Mouse (Mus musculus) cerebellum, adult 9-10 months (tissue): ENCODE measurements around the gene Ndufs1.
"Not testable (repeated sequence)": the region's sequence is repeated elsewhere in the genome, so short reads cannot be mapped to it uniquely, and the experiment has no call there.

Experiments used
- DNase-seq: peaks from one replicate; pipeline ENCODE4 v3.0.0; 2022

Ndufs1 gene

DNA sequence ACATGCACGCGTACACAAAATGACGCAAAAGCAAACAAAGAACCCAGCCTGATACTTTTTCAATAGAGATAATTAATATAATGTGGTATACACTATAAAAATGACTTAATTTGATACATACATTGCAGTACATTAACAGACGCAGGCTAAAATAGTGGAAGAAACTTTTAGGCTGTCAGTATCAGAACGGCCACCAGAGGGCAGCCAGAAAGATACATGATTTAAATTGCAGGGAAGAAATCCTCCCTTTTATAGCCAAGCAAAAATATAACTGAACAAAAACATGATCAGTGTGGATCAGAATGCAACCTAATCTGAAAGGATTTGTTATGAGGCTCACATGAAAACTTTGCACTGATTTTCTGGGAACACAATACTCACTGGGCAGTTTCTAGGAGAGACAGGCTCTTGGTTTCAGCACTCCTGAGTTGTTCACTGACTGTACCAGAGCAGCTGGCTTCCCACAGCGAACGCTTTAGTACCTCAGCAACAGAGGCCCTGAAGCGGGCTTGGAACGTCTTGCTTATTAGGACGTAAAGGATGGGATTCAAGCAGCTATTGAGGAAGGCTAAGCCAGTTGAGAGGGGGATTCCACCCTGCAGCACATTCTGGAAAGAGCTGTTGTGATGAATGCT, 6.1 kb upstream of the Ndufs1 start:
- DNase-seq = peak; percentile 67

DNA sequence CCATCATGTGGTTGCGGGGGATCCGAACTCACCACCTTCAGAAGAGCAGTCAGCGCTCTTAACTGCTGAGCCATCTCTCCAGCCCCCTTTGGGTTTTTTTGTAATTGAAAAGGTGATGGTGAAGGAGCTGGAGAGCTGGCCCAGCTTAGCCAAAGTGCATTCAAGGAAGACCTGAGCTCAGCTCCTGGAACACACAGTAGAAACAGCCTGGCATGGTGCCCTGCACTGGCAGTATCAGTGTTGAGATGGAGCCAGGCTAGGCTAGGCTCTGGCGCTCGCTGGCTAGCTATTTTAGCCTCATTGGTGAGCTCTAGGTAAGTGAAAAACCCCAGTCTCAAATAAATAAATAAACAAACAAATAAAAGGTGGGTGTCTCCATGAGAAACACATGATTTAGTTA, 5.6 kb upstream of the Ndufs1 start:
- peak; percentile 80 for DNase-seq

DNA sequence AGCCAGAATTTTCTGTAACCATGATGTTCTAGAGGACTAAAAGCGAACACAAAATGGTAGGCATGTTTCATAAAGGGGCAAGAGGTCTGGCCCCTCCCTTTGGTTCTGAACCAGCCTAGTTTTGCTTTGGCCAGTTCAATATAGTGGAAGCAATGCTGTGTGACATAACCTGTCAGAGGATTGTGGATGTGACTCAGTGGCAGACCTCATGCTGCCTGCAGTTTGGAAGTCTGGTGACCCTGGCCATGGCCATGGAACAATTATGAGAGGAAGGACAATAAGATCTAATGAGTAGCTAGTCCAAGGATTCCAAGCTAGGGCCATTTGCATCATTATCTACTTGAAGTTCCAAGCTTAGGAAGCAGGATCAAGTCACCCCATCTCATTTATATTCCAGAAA, 4.8 kb upstream of the Ndufs1 start:
- no peak for DNase-seq

DNA sequence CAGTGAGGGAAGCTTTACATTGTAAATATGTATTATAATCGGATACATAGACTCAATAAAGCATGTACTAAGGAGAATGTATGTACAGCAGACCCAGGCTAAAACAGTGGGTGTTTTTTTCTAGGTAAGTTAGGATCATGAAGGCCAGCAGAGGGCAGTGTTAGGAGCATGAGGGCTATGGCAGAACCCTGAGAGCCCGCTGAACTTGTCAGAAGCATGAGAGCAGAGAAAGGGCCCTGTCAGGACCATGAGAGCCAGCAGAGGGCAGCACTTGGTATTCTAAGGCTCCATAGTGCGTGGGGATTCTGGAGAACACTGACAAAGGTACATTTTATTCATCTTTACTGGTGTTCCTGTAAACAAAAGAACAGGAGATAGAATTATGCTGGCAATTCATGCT, 4.4 kb upstream of the Ndufs1 start:
- DNase-seq = peak; percentile 93

DNA sequence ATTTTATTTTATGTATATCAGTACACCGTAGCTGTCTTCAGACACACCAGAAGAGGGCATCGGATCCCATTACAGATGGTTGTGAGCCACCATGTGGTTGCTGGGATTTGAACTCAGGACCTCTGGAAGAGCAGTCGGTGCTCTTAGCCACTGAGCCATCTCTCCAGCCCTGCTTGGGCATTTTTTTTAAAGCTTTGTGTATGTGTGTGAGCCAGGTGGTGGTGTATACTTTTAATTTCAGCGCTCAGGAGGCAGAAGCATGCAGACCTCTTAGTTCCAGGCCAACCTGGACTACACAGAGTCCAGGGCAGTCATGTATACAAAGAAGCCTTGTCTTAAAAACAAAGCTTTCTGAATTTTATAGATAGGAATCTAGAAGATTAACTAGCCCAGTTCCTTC, 3.9 kb upstream of the Ndufs1 start:
- DNase-seq = peak; percentile 17

DNA sequence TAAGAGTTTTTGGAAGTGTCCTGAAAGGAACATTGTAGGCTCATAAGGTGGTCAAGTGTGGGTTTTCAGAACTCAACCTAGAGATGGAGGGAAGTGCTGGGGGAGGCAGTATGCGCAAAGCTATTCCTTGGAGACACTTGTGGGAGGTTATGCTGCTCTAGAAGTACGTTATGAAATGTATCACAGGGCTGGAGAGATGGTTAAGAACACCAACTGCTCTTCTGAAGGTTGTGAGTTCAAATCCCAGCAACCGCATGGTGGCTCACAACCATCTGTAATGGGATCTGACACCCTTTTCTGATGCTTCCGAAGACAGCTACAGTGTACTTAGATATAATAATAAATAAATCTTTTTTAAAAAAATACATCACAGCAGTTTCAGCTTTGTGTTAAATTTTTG, 3.5 kb upstream of the Ndufs1 start:
- no peak for DNase-seq

DNA sequence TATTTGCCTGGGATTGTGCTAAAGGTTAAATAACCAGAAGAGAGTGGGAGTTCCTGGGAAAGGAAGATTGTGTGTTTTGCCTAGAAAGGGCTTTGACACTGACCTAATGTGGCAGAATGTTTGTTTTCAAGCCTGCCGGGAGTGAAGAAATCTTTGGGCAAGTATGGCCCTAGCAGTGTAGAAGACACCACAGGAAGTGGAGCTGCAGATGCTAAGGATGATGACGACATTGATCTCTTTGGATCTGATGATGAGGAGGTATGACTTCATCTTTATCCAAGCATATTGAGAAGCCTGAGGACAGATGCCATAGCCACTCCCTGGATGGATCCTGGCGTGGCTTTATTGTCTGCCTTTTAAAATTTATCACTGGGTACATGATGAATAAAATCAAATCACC, 1.7 kb upstream of the Ndufs1 start:
- DNase-seq = peak; percentile 29

DNA sequence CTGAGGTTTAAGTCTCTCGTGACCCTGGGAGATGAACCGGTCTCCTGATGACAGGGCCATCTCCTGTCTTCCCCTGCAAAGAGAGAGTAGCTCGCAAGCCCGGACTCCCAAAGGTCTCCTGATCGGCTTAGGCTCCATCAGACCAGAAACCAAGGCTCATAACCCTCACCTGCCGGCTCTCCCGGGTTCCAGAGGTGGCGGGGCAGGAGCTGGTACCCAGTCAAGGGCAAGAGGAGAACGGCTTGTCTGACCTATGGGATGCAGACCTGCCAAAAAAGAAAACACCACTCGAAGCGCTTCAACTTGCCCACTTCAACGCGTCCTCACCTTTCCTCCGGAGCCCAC, 402 bp downstream of the Ndufs1 start:
- no peak for DNase-seq

DNA sequence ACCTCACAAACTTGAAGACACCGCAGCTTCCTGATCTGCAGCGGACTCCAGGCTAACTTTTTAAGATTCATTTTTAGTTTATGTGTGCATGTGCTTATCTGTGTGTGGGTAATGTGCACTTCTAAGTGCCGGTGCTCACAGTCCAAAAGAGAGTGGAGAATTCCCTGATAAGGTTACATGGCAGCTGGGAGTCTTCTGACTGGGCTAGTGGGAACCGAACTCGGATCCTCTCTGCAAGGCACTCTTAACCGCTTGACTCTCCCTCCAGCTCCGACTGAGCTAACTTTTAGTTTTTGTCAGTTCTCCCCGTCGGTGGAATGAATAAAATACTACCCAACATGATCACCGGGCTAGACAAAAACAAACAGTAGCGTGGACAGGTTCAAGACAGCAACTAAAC, 780 bp downstream of the Ndufs1 start:
- no peak for DNase-seq

DNA sequence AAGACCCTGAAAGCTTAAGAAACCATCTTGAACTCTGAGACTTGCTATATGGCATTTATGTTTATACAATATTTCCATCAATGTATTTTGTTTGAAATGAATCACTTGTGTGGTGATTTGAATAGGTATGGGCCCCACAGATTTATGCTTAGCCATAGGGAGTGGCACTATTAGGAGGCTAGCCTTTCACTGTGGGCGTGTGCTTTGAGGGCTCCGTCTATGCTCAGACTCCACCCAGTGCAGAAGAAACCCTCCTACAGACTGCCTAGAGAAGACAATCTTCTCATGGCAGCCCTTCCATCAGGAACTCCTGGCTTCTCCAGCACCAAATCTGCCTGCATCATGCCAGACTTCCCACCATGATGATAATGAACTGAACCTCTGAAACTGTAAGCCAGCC, 8.0 kb downstream of the Ndufs1 start:
- no peak for DNase-seq

DNA sequence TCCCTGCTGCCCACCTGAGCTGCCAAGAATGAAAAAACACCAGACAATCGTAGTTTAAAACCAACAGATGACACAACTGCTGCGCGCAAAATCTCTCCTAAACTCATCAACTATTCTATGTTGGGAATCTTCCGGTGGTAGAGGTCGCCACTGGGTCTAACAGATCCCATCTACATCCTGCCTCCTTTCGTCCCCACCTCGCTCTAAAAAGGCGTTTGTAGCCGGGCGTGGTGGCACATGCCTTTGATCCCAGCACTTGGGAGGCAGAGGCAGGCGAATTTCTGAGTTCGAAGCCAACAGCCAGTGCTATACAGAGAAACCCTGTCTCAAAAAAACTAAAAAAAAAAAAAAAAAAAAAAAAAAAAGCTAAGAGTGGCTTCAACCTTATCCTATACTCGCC, 36.4 kb downstream of the Ndufs1 start:
- no peak for DNase-seq

DNA sequence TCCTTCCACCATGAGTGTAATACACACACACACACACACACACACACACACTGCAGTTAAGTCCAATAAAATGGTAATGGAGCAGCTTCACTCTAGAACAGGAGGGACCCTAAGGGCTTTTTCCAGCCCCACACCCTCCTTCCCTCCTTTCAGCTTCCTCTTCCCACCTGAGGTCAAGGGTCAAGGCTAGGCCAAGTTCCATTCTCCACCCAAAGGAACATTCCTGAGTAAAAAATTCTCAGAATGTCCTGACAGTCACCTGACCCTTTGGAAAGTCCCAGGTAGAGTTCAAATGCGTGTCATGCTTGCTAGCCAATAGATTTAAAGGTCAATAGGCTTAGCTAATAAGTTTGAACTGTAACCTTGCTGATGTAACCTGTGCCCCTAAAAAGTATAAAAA, 38.0 kb downstream of the Ndufs1 start:
- not testable (repeated sequence) for DNase-seq

DNA sequence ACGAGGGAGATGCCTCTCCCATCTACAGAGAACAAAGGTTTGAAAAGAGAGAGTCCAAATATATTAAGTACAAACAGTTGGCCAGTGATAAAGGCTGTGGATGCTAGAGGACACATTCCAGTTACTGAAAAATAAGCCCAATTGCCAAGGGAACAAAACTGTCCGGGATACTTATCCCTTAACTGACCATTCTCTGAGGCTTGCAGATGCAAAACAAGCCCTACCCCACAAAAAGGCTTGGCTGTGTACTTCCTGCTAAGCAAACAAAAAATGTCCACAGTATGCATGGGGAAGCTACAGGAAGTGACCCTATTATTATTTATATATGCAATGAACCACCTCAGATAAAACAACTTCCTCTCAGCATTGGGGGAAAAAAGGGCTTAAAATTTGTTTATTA, 38.7 kb downstream of the Ndufs1 start:
- no peak for DNase-seq

DNA sequence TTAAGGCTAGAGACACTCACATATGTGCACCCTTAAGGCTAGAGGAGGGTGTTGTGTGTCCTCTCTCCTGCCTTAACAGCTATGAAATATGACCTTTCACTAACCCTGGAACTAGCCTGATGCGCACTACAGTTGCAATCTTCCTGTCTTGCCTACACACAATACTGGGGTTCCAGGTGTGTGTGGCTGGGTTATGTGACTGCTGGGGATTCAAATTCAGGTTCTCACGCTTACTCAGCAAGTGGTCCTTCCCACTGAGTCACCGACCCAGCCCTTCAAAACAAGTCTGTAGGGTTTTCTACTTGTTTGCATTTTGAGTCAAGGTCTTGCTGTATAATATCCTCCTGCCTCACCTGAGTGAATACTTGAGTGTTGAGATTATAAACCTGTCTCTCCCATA, 42.1 kb downstream of the Ndufs1 start:
- no peak for DNase-seq

DNA sequence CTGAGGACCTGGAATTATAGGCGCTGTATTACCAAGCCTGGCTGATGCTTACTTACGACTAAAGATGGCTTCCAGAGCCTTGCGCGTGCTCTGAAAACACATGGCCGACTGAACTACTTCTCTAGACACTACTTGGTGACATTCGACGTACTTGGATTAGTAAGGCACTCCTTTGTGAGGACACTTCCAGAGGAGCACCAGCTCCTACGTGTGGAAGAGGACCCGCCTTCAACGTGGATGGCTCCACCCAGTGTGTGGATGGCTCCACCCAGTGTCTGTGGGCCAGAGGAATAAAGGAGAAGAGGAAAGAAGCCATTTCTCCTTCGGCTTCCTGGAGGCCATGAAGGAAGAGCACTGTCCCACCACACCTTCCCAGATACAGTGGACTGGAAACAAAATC, 44.9 kb downstream of the Ndufs1 start:
- DNase-seq = no peak

DNA sequence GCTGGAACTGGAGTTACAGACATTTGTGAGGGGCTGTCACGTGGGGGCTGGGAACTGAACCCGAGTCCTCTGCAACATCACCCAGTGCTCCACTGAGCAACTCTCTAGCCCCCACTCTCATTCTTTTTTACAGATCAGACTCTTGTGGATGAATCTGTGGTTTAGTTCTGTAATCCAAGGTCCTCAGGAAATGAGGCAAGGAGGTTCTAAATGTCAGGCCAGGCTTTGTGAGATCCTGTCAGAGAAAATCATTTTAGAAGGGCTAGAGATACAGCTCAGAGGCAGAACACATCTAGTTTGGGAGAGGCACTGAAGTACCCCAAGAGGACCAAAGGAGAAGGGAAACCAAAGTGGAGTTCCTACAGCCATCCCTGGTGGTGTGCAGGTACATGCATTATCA, 45.8 kb downstream of the Ndufs1 start:
- no peak for DNase-seq

DNA sequence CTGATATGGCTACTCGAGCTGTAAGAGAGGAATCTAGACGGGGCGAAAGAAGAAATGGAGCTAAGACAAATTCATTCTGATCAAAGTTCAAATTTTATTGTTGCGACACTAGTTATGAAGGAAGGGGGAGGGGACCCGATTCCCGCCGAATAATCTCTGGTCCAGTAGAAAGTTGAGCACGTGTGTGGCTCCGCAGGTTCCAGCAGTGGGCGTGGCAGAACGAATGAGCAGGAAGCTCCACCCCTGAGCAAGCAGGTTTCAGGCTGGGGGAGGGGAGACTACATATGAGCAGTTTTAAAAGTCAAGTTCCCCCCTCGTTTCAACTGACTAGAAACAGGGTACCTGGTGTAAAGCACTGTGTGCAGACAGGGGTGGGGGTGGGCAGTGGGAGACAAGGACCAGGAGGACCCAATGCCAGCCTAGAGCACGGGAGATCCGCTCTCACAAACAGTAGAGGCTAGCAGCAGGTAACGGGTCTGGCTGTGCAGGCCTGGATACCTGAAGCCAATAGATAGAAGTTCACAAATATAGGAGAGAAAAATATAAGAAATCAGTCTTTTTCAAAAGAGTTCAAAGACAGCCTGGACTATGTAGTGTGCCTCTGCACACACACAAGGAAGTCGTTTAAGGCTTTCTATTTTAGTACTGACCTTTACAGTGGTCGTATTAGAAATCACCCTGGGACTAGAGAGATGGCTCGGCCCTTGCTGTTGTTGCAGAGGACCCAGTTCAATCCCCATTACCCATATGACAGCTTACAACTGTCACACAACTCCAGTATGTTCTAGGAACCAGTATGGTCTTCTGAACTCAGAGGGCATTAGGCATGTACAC, 46.6 kb downstream of the Ndufs1 start:
- DNase-seq = no peak

DNA sequence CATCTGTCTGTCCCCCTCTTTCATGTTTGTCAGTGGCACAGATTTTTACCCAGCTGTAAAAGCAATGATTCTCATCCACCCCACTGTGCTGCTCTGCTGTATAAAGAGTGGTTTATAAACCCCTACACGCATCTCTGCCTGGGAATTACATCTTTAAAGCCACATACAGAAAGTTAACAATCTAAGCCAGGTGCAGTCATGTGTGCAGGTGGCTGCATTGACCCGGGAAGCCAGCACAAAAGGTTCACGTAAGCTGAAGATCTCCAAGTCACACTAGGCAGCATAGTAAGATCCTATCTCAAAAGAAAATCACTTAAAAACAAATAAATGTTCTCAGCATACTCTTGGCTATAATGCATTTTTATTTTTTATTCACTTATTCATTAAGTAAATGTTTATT, 47.4 kb downstream of the Ndufs1 start:
- DNase-seq = no peak

DNA sequence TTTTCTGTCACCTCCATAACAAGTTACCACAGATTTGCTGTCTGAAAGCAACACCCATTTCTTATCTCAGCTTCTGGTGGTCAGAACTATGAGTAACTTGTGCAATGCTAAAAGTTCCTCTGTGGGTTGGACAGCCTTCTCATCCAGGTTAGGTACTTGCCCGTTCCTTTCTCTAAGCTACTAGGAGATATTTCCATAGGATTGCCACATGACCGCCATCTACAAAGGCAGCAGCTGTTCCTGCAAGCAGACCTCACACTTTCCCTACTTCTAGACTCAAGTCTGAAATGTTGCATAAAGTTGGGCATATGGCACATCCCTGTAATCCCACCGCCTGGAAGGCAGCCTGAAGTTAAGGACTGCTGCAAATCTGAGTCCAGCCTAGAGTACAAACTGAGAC, 50.4 kb downstream of the Ndufs1 start:
- DNase-seq = no peak

DNA sequence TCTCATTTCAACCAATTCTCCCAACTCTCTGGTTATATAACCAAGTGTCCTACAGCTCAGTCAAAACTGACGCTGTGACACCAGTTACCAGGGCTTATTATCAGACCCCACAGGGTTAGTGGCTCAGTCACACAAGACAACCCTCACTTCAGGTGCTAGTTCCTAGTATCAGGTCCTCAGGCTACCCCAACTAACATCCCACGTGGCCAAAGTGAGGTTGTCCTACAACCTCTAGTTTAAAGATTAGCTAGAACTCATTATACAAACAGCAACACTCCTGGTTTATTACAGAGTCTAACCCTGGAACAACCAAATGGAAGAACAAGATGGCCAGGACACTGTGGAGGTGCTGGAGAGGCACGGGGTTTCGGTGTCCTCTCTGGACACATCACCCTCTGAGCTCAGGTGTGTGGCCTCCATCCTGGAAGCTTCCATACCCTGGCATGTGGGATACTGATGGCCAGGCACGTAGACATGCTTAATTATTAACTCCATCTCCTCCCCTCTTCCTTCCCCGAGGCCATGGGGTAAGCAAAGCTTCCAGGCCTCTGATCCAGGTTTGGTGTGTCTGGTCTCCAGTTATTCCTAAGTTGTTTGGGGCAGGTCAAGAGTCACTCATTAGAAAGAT, 52.7 kb downstream of the Ndufs1 start:
- no peak for DNase-seq

DNA sequence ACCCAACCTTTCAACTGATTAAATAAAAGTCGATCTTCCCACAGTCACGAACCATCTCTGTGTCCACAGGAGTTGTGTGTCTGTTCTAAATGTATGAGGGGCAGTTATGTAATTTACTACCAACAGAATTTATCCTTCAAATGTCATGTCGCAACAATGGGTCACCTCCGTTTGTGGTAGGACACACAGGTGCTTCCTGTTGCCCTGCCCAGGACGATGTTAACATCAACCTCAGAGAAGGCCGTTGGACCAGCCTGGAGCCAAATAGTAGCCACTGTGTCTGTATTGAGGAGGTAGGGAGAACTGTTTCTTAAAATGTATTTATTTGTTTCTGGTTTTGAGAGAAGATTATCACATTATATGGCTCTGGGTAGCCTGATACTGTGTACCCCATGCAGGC, 54.6 kb downstream of the Ndufs1 start:
- no peak for DNase-seq

DNA sequence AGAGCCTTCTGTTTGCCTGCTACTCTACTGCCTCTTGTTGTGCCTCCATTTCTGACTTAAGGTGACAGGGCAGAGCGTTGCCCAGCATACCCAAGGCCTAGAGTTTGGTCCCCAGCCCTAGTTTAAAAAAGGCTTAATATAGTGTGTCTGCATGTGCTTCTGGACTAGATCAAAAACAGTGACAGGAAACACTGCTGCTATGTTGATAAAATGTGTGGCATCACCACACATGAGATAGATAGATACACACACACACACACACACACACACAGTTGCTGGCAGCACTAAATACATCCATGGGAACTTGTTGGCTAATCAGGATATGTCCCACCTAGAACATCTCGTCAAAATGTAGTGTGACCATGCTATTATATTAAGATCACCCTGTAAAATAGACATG, 56.3 kb downstream of the Ndufs1 start:
- DNase-seq = no peak

DNA sequence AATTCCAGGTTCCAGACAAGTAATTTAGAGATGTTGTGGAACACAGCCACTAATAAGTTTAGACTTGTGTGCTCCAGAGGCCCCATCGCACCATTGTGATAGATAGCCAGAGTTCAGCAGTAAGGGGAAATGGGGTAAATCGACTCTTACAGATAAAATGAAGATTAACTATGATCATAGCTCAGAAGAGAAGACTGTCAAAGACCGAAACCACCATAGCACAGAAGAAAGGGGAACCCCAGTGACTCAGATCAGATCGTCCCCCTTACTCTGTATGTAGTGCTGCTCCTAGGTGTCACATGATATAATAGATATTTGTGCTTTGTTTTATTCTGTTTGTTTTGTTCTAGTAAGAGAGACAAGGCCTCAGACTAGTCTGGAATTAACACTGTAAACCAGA, 57.0 kb downstream of the Ndufs1 start:
- no peak for DNase-seq

DNA sequence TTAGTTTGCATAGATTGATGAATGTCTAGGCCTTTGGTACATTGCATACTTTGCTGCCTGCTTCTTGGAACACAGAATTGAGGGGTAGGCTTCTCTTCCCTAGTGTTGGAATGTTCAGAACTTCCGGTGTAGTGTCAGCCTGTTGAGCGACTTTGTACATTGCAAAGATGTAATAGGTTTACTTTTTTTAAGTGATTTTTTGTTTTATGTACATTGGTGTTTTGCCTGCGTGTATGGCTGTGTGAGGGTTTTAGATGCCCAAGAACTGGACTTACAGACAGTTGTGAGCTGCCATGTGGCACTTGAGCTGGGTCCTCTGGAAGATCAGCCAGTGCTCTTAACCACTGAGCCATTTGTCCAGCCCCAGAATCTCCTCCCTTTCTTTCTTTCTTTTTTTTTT, 61.1 kb downstream of the Ndufs1 start:
- no peak for DNase-seq

DNA sequence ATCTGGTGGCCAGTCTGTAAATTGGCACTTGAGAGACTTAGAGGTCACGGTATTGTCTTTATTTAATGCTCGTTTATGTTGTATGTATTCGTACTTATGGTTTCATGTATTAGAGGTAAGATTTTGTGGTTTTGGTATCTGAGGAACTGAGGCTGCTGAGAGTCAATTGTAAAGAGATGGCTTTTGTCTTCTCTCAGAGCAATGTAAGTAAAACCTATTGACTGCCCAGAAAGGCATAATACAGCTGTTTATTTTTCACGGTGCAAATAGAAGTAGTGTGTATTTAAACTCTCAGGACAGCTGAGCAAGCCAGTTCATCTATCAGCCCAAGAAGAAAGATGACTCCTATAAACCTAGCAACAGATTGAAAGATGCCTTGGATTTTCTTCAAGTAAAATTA, 61.5 kb downstream of the Ndufs1 start:
- DNase-seq = peak; percentile 47
